Mouse (Mus musculus): ENCODE data around the gene Taf12. TPM values are rescaled to one million over a fixed set of nuclear protein-coding genes. Genes with fewer than 3 reads are reported as not detected.
A peak's percentile ranks its signal among the peaks of the same experiment; 100 is the strongest.

The Taf12 gene
- polyA plus RNA-seq, 1 experiment from 2014 or later, result 27.8 TPM

DNA sequence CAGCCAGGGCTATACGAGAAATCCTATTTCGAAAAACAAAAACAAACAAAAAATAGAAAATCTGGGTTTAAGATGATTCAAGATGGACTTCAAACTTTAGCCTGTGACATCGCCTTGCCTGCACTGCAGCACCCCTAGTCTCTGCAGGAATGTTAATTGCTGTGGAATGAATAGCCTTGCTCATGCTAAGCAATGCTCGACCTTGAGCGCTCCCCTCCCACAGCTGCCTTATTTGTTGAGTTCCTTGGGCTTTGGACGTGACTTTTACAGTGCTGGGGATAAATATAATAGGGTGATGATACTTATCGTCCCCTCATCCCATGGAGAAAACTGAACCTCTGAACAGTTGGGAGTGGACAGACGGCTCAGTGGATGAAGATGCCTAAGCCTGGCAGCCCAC, 41.5 kb downstream of the Taf12 start:
- Histone ChIP-seq H3K9ac (replicated peaks) (no peak overlapping the region), H3K36me3 (replicated peaks; ENCODE audit: insufficient read depth, low read length) (peaks cover 43% of the 10 kb centered on the region), H3K9me3 (ENCODE audit: low read length) (no peaks in the 10 kb centered on the region), H3K4me2 (ENCODE audit: low read depth, low read length) (no peak overlapping the region), H3K4me3 (ENCODE audit: low read depth, low read length) (no peak overlapping the region), H3K27ac (ENCODE audit: low read depth) (no peak overlapping the region), H3K27me3 (ENCODE audit: insufficient read depth, low read length) (no peaks in the 10 kb centered on the region), H3K4me1 (ENCODE audit: insufficient read depth) (no peaks in the 10 kb centered on the region)
- DNase-seq (no peak), ATAC-seq (no peak)
- 82% methylated on average over 8 of the region's 8 CpGs for WGBS (ENCODE audit: insufficient replicate concordance)
- TF ChIP-seq EP300 (IDR thresholded peaks at IDR 0.05; ENCODE audit: low read depth) (no peak), CTCF (IDR thresholded peaks at IDR 0.05; ENCODE audit: low read depth) (no peak)

DNA sequence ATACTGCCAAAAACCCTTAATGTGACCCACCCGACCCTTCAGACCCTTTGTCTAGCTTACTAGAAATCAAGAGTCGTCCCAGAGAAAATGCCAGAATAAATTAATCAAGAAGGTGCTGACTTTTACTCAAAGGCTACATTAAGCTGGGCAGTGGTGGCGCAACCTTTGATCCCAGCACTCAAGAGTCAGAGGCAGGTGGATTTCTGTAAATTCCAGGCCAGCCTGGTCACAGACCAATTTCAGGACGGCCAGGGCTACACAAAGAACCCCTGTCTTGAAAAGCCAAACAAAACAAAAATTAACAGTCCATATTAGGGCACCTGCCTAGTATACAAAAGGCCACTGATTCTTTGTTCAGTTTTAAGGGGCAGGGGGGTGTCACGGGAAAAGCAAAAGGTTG, 52.3 kb downstream of the Taf12 start:
- Histone ChIP-seq H3K9me3 (ENCODE audit: low read length) (no peaks in the 10 kb centered on the region), H3K36me3 (replicated peaks; ENCODE audit: insufficient read depth, low read length) (peaks cover 20% of the 10 kb centered on the region), H3K4me2 (ENCODE audit: low read depth, low read length) (no peak overlapping the region), H3K4me3 (ENCODE audit: low read depth, low read length) (no peak overlapping the region), H3K27me3 (ENCODE audit: insufficient read depth, low read length) (no peaks in the 10 kb centered on the region), H3K4me1 (ENCODE audit: insufficient read depth) (peaks cover 11% of the 10 kb centered on the region), H3K9ac (replicated peaks) (no peak overlapping the region), H3K27ac (ENCODE audit: low read depth) (no peak overlapping the region)
- WGBS (ENCODE audit: insufficient replicate concordance), result 69% methylated on average over 5 of the region's 5 CpGs
- ATAC-seq (no peak), DNase-seq (no peak)
- TF ChIP-seq EP300 (IDR thresholded peaks at IDR 0.05; ENCODE audit: low read depth), result no peak

DNA sequence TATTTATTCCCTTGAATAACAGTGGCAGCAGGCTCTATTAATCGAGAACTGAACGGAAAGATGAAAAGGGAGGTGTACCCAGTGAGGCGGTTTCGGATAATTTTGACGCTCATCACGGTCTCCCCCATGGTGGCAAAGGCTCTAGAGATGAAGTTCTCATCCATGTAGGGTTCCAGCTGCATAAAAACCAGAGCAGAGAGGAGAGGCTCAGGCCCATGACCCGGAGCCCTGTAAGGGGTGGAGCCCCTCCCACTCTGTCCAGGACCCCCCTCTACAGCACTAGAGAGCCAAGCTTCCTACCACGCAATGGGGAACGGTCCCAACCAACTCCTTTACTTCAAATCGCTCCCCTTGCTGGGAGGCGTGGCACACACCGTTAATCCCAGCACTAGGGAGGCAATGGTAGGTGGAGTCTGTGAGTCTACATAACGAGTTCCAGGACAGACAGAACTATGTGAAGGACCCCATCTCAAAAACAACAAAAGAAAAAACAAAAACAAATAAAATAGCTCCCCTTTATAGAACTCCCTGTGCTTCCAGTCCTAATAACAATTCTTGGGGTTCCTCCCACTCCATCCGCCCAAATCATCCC, 54.3 kb downstream of the Taf12 start:
- Histone ChIP-seq H3K27ac (ENCODE audit: low read depth) (peak overlapping the region; percentile 87), H3K36me3 (replicated peaks; ENCODE audit: insufficient read depth, low read length) (peaks cover 25% of the 10 kb centered on the region), H3K4me3 (ENCODE audit: low read depth, low read length) (peak overlapping the region; percentile 66), H3K9ac (replicated peaks) (peak overlapping the region; percentile 77), H3K9me3 (ENCODE audit: low read length) (no peaks in the 10 kb centered on the region), H3K4me2 (ENCODE audit: low read depth, low read length) (peak overlapping the region; percentile 79), H3K4me1 (ENCODE audit: insufficient read depth) (peaks cover 11% of the 10 kb centered on the region), H3K27me3 (ENCODE audit: insufficient read depth, low read length) (no peaks in the 10 kb centered on the region)
- ATAC-seq (no peak), DNase-seq (no peak)
- WGBS (ENCODE audit: insufficient replicate concordance), result 58% methylated on average over 14 of the region's 14 CpGs
- TF ChIP-seq EP300 (IDR thresholded peaks at IDR 0.05; ENCODE audit: low read depth) (no peak), CTCF (IDR thresholded peaks at IDR 0.05; ENCODE audit: low read depth) (no peak)

DNA sequence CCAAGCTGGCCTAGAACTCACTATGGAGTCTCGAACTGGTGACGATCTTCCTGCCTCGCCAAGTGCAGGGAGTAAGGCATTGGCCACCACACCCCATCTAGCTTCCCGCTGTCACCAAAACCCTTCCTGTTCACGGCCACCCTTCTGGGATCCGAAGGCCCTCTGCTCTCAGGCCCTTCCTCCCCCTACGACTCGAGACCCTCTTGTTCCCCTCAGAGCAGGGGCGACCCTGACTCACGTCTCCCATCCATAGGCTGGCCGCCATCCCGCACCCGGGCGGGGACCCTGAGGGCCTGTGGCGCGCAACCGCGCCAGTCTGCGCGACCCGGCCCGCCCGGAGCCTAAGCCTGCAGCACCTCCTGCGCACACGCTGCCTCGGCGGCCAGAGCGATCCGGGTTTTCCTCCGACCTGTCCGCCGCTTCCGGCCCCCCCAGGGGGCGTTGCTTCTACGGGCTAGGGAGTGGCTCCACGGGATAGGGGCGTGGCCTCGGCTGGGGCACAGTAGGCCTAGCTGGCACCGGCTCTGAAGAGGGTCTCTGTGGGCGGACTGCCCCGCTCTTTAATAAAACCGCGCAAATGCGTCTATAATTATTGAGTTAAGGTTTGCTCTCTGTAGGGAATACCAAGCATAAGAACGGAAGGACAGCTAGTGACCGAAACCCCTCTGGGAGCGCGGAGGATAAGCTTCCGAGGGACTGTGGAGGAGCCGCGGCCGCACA, 55.1 kb downstream of the Taf12 start, which contains the start of gene Trnau1ap:
Trnau1ap (minus strand) TSS at position 424 of the 720 bp plus-strand sequence.
- H3K4me3 ChIP-seq (ENCODE audit: low read depth, low read length), result peak within 1 kb of the TSS; percentile 66
- peaks cover 11% of the 10 kb centered on the region for H3K4me1 ChIP-seq (ENCODE audit: insufficient read depth)
- H3K36me3 ChIP-seq (replicated peaks; ENCODE audit: insufficient read depth, low read length), result peaks cover 32% of the 10 kb centered on the region
- no peaks in the 10 kb centered on the region for H3K9me3 ChIP-seq (ENCODE audit: low read length)
- DNase-seq (peak; percentile 98), ATAC-seq (peak; percentile 97)
- H3K4me2 ChIP-seq (ENCODE audit: low read depth, low read length), result peak within 1 kb of the TSS; percentile 79
- WGBS (ENCODE audit: insufficient replicate concordance), result under 1% methylated on average over 52 of the region's 52 CpGs
- H3K9ac ChIP-seq (replicated peaks), result peak within 1 kb of the TSS; percentile 77
- H3K27me3 ChIP-seq (ENCODE audit: insufficient read depth, low read length), result no peaks in the 10 kb centered on the region
- peak within 1 kb of the TSS; percentile 87 for H3K27ac ChIP-seq (ENCODE audit: low read depth)
- TF ChIP-seq EP300 (IDR thresholded peaks at IDR 0.05; ENCODE audit: low read depth) (no peak), CTCF (IDR thresholded peaks at IDR 0.05; ENCODE audit: low read depth) (peak; percentile 55)

DNA sequence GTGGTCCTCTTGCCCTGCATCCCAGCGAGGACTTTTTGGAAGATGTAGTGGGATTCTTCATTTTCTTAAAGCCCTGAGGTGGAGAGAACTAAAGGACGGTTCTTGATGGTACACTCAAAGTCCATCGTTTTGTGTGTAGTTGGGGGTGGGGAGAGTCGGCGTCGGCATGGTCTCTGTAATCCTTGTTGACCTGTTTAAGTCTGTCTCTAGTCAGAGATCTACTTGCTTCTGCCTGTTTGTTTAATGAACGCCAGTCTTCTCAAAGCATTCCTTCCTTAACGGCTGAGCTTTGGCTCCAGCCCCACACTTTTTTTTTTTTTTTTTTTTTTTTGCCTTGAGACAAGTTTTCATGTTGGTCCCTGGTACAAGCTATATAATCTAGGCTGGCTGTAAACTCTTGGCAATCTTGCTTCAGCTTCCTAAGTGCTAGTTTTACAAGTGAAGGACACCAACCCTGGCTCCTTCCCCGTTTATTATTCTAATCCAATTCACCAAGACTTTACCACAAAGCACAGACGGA, 55.7 kb downstream of the Taf12 start:
- WGBS (ENCODE audit: insufficient replicate concordance), result 14% methylated on average over 10 of the region's 10 CpGs
- Histone ChIP-seq H3K27ac (ENCODE audit: low read depth) (peak overlapping the region; percentile 87), H3K36me3 (replicated peaks; ENCODE audit: insufficient read depth, low read length) (peaks cover 36% of the 10 kb centered on the region), H3K4me1 (ENCODE audit: insufficient read depth) (peaks cover 11% of the 10 kb centered on the region), H3K4me3 (ENCODE audit: low read depth, low read length) (peak overlapping the region; percentile 66), H3K27me3 (ENCODE audit: insufficient read depth, low read length) (no peaks in the 10 kb centered on the region), H3K9me3 (ENCODE audit: low read length) (no peaks in the 10 kb centered on the region), H3K9ac (replicated peaks) (peak overlapping the region; percentile 77), H3K4me2 (ENCODE audit: low read depth, low read length) (peak overlapping the region; percentile 79)
- TF ChIP-seq CTCF (IDR thresholded peaks at IDR 0.05; ENCODE audit: low read depth) (no peak), EP300 (IDR thresholded peaks at IDR 0.05; ENCODE audit: low read depth) (no peak)
- ATAC-seq, result peak; percentile 41
- no peak for DNase-seq

DNA sequence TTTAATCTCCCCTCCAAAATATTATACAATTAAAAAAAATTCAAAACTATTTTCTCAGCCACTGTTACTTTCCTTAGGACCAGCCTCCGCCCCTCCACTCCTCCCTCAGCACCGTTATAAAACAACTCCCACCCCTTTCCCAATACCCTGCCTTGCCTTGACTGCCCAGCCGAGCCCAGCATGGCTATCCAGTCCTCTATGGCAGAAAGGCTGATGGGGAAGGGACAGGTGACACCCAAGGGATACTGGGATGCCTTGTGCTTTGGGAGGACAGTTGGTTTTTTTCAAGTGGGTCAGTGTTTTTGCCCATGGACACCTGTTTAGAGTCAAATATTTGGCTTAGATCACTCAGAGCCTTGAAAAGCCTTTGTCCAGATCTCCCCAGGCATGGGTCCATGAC, 57.8 kb downstream of the Taf12 start:
- peaks cover 45% of the 10 kb centered on the region for H3K36me3 ChIP-seq (replicated peaks; ENCODE audit: insufficient read depth, low read length)
- H3K4me2 ChIP-seq (ENCODE audit: low read depth, low read length), result no peak overlapping the region
- no peak overlapping the region for H3K9ac ChIP-seq (replicated peaks)
- TF ChIP-seq EP300 (IDR thresholded peaks at IDR 0.05; ENCODE audit: low read depth) (no peak), CTCF (IDR thresholded peaks at IDR 0.05; ENCODE audit: low read depth) (no peak)
- ATAC-seq, result no peak
- H3K27me3 ChIP-seq (ENCODE audit: insufficient read depth, low read length), result no peaks in the 10 kb centered on the region
- no peak overlapping the region for H3K4me3 ChIP-seq (ENCODE audit: low read depth, low read length)
- H3K9me3 ChIP-seq (ENCODE audit: low read length), result no peaks in the 10 kb centered on the region
- peaks cover 11% of the 10 kb centered on the region for H3K4me1 ChIP-seq (ENCODE audit: insufficient read depth)
- H3K27ac ChIP-seq (ENCODE audit: low read depth), result no peak overlapping the region
- 85% methylated on average over 3 of the region's 3 CpGs for WGBS (ENCODE audit: insufficient replicate concordance)
- DNase-seq, result no peak

All from liver, postnatal 0 days (tissue).